Mouse (Mus musculus): ENCODE measurements at regions not wholly inside any gene's neighbourhood (a gene's known extent, or its start where the extent isn't known, plus 50 kb on each side); places are given as distances from the start of the nearest gene placed in this dataset.

DNA sequence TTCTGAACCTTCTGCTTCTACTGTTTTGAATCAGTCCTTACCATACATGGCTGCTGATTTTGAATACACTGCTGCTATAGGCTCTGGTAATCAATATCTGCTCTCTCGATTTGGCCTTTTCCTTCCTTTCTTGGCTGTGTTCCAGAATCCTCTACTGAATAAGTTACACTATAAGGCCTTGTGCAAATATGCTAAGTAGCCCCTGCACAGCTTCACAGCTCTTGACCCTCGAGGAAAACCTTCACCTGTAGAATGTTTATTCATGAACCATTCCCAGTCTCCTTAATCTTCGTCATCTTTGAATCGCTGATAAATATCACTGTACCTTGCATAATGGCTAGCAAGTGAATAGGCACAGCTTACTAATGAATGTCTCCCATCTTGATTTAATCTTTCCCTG lies 293.9 kb upstream of the Negr1 start:
- no peak for TF ChIP-seq GATA1 (IDR thresholded peaks at IDR 0.05; ENCODE audit: borderline replicate concordance, low read length)
- no peak for TF ChIP-seq FLI1 (IDR thresholded peaks at IDR 0.05; ENCODE audit: low read length)
